Mouse (Mus musculus): ENCODE data around the gene Aars2. TPM values are rescaled to one million over a fixed set of nuclear protein-coding genes. Genes with fewer than 3 reads are reported as not detected.

The Aars2 gene
- total RNA-seq, 2 experiments from 2014 or later: 13.4 to 20.6 TPM

DNA sequence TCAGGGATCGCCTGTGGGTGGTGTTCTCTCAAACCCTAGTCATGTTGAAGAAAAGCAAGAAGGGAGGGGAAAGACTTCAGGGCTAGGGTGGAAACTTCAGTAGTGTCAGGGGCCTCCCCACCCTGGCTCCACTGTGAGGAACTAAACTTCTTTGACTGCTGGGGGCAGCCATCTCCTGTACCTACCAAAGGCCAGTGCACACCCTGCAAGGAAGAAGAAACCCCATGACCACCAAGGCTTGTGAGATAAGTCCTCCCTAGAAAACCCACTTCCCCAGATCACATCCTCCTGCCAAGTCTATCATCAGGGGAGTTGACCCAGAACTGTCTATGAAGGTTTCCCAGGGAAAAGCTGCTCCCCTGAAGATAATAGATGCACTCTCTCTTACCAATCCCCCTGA is 47.8 kb downstream of the Aars2 start:
- no peak for ATAC-seq (replicated peaks; ENCODE audit: low FRiP score, low TSS enrichment, poor library complexity, severe bottlenecking)

DNA sequence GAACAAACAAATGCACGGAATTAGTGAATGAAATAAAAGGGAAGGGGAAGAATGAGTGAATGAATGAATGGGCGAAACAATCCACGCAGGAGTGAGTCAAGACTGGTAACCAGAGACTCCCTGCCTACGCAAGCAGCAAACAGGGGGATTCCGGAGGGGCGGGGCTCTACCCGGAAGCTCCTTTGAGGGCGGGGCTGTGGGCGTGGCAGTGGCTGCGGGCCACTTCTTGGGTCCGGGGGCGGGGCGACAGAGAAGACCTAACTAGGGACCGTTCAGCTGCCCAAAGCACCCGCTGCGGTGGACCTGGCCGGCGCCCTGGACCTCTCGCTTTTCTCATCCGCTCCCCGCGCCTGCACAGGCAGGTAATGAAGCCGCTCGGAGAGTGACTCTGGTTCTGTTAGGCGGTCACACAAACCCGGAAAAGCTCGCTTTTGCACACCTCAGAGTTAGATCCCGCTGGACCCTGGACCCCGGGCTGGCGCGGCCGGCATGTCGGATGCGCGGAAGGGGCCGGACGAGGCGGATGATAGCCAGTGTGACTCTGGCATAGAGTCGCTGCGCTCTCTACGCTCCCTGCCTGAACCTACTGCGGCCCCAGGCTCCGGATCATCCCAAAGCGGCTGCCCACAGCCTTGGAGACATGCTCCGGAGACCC is 48.9 kb downstream of the Aars2 start, which contains the start of gene Nfkbie:
Gene Nfkbie, plus strand, starts transcription at position 252 of the 655 bp plus-strand sequence.
- ATAC-seq (replicated peaks; ENCODE audit: low FRiP score, low TSS enrichment, poor library complexity, severe bottlenecking): peak; percentile 79

DNA sequence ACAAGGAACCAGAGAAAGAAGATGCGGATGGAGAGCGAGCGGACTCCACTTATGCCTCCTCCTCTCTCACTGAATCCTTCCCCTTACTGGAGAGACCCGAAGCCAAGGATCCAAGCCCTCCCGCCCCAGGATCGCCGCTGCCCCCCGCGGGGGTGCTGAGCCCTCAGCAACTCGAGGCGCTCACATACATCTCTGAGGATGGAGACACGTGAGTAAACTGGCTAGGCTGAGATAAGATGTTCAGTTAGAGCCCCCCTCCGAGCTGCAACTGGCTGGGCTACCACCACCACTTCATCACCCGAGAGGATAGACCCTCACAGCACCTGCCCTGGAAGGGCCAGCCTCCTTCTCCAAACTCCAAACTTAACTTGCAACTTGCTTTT is 49.5 kb downstream of the Aars2 start:
- ATAC-seq (replicated peaks; ENCODE audit: low FRiP score, low TSS enrichment, poor library complexity, severe bottlenecking): no peak

DNA sequence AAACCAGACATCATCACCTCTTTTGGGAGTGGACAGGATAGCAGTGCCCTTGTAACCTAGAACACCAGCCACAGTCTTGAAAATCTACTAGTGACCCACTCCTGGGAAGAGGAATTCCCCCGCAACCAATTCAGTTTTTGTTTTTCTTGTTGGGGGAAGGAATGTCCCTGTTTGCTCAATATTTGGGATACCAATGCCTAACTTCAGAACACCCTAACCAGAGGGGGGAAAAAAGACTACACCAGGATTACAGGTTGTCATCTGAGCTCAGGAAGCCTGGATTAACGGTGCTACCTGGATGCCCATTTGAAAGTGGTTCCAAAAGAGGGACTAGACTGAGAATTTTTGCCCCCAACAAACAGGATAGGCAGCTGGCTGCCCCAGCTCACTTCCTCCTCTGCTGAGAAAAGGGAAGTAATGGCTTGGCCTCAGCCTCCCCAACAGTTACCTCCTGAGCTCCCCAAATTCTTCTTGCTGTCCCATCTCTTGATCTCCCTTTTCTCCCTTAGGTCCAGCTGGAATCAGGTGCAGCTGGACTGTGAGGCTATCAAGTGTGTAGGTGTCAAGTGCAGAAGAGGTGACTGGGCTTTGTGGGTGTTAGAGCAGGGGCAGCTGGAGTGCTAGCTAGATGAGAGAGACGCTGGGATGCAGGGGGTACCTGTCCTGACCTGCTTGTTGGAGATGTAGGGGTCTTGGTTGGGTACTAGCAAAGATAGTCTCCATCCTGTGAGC is 50.0 kb downstream of the Aars2 start:
- no peak for ATAC-seq (replicated peaks; ENCODE audit: low FRiP score, low TSS enrichment, poor library complexity, severe bottlenecking)

DNA sequence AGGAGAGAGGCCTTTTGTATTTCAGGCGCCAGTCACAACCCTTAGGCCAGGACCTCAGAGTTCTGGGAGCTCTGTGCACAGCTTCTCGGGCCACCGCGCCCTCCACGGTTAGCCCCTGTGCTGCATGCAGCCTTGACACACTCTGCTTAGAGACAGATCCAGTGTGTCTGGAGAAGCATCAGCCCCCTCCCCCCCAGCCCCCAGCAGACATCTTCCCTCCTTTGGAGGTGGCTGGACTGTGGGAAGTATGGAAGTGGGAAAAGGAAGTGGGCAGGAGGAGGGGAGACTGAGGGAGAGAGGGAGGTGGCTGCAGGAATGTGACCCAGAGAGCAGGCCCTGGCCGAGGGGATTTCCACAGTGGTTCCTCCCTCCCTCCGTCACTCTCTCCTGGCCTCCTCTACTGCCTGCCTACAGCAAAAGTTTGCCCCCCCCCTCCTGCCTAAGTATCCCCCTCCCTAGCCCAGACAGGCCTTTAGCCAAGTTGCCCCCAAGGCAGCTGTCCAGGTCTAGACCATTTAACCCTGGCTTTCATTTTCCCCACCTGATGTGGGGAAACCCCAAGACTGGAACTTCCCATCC is 50.7 kb downstream of the Aars2 start:
- no peak for ATAC-seq (replicated peaks; ENCODE audit: low FRiP score, low TSS enrichment, poor library complexity, severe bottlenecking)

DNA sequence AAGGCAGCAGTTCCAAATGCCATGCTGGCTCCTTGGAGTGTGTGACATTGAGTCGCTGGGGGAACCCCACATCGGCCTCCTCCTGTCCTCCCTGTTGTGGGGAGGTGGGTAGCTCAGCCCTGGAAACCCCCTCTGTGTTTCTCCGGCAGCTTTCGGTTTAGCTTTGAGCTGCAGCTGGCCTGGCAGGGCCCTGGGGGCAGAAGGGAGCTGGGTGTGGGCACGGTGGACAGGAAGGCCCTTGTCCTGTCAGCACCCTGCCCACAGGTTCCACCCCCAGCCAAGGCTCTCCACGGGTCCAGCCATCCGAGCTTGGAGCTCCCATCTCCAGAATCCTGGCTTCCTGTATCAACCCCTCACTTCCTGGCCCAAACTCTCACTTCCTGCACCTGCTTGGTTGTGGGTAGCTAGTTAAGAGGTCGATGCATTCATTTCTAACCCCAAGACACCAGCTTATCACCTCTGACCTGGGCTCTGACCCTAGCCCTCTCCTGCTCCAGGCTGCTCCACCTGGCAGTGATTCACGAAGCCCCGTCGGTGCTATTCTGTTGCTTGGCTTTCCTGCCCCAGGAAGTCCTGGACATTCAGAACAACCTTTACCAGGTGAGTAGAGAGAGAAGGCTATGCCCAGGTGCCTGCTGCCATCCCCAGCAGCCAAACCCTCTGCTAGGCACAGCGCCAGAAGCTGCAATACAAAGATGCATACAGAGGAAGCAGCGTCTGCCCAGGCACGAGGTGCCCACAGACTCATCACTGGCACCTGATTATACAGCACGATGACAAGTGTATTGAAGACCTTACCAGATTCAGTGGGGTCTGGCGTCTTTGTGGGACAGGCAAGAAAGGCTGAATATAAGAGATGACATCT is 51.6 kb downstream of the Aars2 start:
- no peak for ATAC-seq (replicated peaks; ENCODE audit: low FRiP score, low TSS enrichment, poor library complexity, severe bottlenecking)

DNA sequence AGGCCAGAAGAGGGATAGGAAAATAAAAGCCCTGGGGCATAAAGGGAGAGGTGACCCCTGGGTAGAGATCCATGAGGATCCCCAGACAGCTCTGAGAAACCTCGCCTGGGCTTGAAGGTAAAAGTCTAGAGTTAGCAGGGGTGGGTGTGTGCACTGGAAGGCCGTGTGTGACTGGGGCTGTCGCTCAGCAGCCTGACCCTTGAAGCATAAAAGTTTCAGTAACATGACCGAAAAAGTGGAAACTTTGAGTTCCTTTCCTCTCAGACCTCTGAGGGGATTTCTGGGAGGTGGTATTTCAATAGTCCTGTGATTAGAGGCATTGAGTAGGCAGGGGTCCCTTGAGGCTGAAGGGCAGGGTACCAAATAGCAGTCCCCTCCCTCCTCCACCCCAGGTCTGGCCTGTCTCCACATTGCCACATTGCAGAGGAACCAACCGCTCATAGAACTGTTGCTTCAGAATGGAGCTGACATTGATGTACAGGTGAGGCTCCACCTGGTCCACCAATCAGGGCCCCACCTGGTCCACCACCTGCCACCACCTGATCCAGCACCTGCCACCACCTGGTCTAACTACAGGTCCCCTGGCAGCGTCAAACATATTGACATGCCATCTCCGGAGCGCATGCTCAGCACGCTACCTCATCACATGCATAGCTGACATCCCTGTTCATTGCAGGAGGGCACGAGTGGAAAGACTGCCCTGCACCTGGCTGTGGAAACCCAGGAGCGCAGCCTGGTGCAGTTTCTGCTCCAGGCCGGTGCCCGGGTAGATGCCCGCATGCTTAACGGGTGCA is 53.3 kb downstream of the Aars2 start:
- no peak for ATAC-seq (replicated peaks; ENCODE audit: low FRiP score, low TSS enrichment, poor library complexity, severe bottlenecking)

DNA sequence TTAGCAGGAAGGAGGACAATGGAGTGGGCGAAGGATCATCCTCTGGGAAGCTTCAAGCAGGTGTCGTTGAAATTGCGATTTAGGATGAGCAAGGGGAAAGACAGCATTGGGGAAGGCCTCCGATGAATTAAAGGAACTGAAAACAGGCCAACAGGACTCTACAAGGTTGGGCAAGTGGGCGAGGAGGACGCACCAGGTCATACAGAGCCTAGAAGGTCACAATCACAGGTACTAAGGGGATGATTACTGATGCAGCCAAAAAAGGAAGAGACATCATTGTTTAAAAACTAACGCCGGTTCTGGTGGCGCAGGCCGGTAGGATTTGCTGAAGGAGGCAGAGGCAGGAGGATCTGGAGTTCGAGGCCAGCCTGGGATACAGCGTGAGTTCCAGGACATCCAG is 56.6 kb downstream of the Aars2 start:
- no peak for ATAC-seq (replicated peaks; ENCODE audit: low FRiP score, low TSS enrichment, poor library complexity, severe bottlenecking)

DNA sequence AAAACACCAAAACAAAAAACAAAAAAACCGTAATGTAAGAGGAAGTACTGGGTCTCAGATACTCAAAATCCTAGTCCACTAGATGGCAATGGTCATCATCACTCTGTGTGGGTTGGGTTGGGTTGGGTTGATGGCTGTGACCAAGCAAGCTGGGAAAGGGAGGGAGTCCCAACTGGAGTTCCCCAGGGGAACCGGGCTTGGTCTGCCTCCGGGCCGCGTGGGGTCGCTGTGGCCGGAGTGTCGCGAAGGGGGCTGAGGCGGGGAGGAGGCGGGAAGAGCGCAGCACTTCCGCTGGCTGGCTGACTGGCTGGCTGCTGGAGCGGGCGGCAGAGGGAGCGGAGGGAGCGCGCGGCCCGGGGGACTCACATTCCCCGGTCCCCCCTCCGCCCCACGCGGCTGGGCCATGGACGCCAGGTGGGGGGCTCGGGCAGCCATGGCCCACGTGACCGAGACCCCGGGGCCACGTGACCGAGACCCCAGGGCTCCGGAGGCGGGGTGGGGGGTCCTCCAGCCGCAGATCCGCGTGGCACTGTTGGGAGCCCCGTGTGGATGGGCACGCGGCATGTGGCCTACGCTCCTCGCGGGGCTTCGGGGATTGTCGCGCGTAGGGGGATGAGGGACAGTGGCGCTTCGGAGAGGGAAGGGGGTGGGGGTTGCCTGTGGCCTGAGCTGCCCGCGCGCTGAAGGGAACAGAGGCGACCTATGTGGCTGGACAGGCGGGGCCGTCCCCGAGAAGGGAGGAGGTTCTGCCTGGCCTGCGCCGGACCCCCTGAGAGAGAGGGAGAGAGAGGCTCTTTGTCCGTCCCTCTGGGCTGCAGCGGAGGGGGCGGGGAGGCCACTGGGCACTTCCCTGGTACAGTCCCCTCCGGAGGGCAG is 57.3 kb downstream of the Aars2 start, which contains the start of gene Slc35b2:
Gene Slc35b2, plus strand, starts transcription at position 220 of the 876 bp plus-strand sequence.
- peak; percentile 63 for ATAC-seq (replicated peaks; ENCODE audit: low FRiP score, low TSS enrichment, poor library complexity, severe bottlenecking)

DNA sequence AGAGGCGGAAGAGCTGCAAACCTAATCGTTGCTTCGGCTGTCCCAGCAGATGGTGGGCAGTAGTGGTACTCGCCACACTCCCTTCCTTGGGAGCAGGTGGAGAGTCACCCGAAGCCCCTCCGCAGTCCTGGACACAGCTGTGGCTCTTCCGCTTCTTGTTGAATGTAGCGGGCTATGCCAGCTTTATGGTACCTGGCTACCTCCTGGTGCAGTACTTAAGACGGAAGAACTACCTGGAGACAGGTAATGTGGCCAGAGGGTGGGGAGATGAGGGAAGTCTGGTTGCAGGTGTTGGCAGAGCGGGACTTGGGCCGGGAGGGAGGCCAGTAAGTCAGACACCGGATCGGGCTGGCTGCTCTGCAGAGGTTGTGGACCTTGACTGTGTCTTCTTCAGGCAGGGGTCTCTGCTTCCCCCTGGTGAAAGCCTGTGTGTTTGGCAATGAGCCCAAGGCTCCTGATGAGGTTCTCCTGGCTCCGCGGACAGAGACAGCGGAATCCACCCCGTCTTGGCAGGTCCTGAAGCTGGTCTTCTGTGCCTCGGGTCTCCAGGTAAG is 58.0 kb downstream of the Aars2 start:
- ATAC-seq (replicated peaks; ENCODE audit: low FRiP score, low TSS enrichment, poor library complexity, severe bottlenecking): no peak; the same call in 1 of the 2 replicates

DNA sequence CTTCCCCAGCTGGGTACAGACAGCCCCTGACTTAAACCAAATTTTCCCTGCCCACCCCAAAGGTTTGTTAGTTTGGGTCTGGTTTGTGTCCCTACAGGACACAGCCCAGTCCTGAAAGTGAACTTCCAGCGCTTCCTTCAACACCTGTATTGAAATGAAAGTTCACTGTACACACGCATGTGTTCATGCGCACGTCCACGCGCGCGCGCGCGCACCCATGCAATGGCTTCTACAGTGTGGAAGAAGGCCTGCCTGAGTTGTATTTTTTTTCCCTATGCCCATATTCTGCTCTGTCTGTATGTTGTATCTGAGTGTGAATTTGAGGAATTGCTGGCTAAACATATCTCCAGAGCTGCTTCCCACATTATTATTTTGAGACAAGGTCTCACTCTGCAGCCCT is 58.5 kb downstream of the Aars2 start:
- ATAC-seq (replicated peaks; ENCODE audit: low FRiP score, low TSS enrichment, poor library complexity, severe bottlenecking): no peak

DNA sequence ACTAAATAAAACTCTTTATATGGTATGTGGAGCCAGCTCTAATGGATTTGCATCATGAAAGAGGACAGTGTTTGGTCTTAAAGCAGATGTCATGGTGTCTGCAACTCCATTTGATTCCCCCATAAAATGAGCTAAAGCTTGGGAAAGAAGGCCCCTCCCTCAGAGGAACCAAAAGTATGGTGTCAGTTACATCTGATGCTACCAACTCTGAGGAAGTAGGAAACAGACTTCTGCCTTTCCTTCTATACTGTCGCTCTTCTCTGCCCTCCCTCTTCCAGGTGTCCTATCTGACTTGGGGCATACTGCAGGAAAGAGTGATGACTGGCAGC is 59.4 kb downstream of the Aars2 start:
- no peak; the same call in 1 of the 2 replicates for ATAC-seq (replicated peaks; ENCODE audit: low FRiP score, low TSS enrichment, poor library complexity, severe bottlenecking)

DNA sequence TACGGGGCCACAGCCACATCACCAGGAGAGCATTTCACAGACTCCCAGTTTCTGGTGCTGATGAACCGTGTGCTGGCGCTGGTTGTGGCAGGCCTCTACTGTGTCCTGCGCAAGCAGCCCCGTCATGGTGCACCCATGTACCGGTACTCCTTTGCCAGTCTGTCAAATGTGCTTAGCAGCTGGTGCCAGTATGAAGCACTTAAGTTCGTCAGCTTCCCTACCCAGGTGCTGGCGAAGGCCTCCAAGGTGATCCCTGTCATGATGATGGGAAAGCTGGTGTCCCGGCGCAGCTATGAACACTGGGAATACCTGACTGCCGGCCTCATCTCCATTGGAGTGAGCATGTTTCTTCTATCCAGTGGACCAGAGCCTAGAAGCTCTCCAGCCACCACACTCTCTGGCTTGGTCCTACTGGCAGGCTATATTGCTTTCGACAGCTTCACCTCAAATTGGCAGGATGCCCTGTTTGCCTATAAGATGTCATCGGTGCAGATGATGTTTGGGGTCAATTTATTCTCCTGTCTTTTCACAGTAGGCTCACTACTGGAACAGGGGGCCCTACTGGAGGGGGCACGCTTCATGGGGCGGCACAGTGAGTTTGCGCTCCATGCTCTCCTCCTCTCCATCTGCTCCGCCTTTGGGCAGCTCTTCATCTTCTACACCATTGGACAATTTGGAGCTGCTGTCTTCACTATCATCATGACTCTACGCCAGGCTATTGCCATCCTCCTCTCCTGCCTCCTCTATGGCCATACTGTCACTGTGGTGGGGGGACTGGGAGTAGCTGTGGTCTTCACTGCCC is 59.9 kb downstream of the Aars2 start:
- peak; percentile 19 for ATAC-seq (replicated peaks; ENCODE audit: low FRiP score, low TSS enrichment, poor library complexity, severe bottlenecking)

DNA sequence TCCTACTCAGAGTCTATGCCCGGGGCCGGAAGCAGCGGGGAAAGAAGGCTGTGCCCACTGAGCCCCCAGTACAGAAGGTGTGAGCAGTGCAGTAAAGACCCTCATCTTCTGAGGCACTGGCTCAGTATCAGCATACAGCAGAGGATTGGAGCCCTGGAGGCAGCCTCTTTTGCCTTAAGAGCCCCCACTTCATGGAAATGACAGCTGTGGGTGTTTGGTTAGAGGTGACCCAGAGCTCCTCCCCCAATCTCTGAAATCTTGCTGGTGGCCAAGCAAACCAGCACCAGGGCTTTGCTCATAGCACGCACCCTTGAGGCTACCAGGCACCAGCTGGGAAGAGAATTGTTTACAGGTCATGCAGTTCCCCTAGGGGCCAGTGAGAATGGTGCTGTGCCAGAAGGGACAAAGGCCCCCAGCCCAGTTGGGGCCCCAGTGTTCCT is 60.5 kb downstream of the Aars2 start:
- ATAC-seq (replicated peaks; ENCODE audit: low FRiP score, low TSS enrichment, poor library complexity, severe bottlenecking): peak; percentile 5; the same call in 1 of the 2 replicates

DNA sequence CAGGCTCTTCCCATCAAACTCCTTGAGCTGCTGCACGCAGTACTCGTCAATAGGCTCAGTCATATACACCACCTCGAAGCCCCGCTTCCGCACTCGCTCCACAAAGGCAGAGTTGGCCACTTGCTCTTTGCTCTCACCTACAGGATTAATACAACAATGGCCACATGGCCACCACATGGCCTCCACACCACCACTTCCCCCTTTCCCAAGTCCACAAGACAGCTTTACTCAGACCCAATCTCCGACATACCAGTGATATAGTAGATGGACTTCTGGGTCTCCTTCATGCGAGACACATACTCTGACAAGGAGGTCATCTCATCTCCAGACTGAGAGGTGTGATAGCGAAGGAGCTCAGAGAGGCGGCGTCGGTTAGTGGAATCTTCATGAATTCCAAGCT is 62.3 kb downstream of the Aars2 start:
- no peak for ATAC-seq (replicated peaks; ENCODE audit: low FRiP score, low TSS enrichment, poor library complexity, severe bottlenecking)

DNA sequence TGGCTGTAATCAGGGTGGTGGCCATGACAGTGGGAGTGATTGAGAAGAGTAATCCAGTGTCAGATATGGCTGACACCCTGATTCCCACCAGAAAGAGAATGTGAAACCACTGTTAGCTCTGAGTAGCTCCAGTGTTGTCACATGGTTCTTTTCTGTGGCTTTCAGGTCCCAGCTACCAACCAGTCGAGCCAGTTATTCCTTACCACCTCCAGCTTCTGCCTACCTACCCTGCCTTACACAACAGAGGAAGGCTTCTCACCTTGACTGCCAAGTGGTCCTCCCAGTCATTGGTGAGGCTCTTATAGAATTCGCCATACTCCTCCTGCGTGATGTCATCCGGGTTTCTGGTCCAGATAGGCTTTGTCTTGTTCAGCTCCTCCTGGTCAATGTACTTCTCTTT is 63.4 kb downstream of the Aars2 start:
- ATAC-seq (replicated peaks; ENCODE audit: low FRiP score, low TSS enrichment, poor library complexity, severe bottlenecking): no peak

Data from megakaryocyte-erythroid progenitor cell, adult 5-6 weeks (primary cell).